Mouse (Mus musculus) liver, adult (tissue): ENCODE data around the gene Atp4a.

Experiments
- GATA4 ChIP-seq: IDR thresholded peaks from 2 replicates; pipeline ENCODE4 v1.6.1; 2014; ENCODE audit warnings: mild to moderate bottlenecking, low read length; ENCODE audit not compliant: insufficient replicate concordance

Gene Atp4a

GRCm38 (mm10) chr7:30763456-30763855 is 51.4 kb downstream of the Atp4a start, which contains the start of gene Dmkn:
Gene Dmkn (plus strand): TSS chr7:30763756.
- no peak for TF ChIP-seq GATA4

DNA sequence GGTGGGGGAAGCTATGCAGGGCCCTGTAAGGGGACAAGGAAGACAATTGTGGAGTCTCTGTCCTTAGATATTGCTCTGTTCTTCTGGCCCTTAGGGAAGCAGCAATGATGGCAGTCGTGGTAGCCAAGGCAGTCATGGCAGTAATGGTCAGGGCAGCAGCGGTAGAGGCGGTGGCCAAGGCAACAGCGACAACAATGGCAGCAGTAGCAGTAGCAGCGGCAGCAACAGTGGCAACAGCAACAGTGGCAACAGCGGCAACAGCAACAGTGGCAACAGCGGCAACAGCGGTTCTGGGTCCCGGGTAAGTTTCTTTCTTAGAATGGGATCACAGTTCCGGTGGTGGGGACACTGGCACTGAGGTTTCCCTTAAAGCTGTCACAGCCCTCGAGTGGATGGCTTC is 53.2 kb downstream of the Atp4a start:
- TF ChIP-seq GATA4 = no peak

DNA sequence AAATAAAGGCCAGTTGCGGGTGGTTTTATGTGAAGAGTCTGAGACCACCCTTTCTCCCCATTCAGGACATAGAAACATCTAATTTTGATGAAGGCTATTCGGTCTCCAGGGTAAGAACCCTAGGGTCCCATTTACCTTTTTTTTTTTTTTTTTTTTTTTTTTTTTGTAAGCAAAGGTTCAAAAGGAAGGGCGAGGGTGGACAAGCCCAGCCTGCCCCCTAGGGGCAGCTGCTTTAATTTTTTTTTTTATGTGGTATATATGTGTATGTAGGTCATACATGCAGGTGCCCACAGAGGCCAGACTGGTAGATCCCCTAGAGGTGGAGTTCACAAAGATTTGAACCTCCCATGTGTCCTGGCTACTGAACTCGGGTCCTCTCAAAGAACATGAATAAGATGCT is 54.4 kb downstream of the Atp4a start:
- TF ChIP-seq GATA4 = no peak

DNA sequence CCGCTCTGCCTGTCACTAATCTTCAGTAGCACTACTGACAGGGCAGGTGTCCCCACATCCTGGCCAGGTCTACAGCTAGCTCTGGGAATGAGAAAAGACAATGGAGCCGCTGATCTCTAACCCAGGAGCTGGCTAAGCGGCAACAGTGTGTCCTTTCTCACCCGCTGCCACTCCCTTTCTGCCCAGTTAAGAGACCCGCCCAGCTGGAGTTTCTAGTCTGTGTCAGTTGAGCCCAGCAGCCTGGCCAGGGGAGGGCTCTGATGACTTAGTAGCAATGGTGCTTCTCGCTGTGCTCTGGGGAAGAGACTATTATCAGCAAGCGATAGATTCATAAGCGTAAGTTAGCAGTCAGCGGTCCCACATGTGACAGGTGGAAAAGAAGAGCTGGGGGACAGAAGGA is 57.2 kb downstream of the Atp4a start:
- TF ChIP-seq GATA4 = no peak
